Mouse (Mus musculus) olfactory bulb, adult 2 months (tissue): Measurements from ENCODE around the gene Skap2. TPM values are rescaled to one million over a fixed set of nuclear protein-coding genes. Genes with fewer than 3 reads are reported as not detected.

ENCODE experiments used
- H3K27ac ChIP-seq: fragments of 200-500 bp; 2 replicates; pipeline ENCODE4 v1.5.1; 2012; ENCODE audit warnings: low read depth, low read length; ENCODE audit not compliant: insufficient read depth
- H3K4me1 ChIP-seq: fragments of 200-500 bp; 2 replicates; pipeline ENCODE4 v1.6.1; 2012; ENCODE audit warnings: low read length; ENCODE audit not compliant: control insufficient read depth, insufficient read depth
- H3K4me3 ChIP-seq: fragments of 200-500 bp; 2 replicates; pipeline ENCODE4 v1.5.1; 2012; ENCODE audit warnings: mild to moderate bottlenecking, low read depth, low read length, moderate library complexity; ENCODE audit not compliant: insufficient read depth
- CTCF ChIP-seq: fragments of 200-500 bp; IDR thresholded peaks from 2 replicates; pipeline ENCODE4 v1.5.1; 2012; ENCODE audit warnings: low read depth, mild to moderate bottlenecking, low read length, moderate library complexity; ENCODE audit not compliant: insufficient read depth
- POLR2A ChIP-seq: fragments of 200-500 bp; IDR thresholded peaks from 2 replicates; pipeline ENCODE4 v1.6.1; 2012; ENCODE audit warnings: mild to moderate bottlenecking, low read depth, low read length, moderate library complexity; ENCODE audit not compliant: insufficient read depth
- WGBS: fragments of 180-500 bp; shearing (Covaris S2); methylation state at CpG from one replicate; pipeline ENCODE4 v1.1.7; 2018; 5-methylcytosine and 5-hydroxymethylcytosine counted together
- polyA plus RNA-seq: library from polyadenylated mRNA; stranded (reverse); fragments of >200 nt; gene quantifications from 2 replicates; pipeline ENCODE4 v1.2.4, GENCODE M21; 2012; ENCODE audit warnings: low replicate concordance; ENCODE audit not compliant: missing spikeins, insufficient read depth, insufficient read length

Gene Skap2
- polyA plus RNA-seq, 1 experiment, result not detected

- 80% methylated on average over 4 of the region's 4 CpGs for WGBS
- Histone ChIP-seq H3K4me3 (no peak overlapping the region), H3K4me1 (no peaks in the 10 kb centered on the region), H3K27ac (no peak overlapping the region)
- TF ChIP-seq POLR2A, result no peak
- no peak for TF ChIP-seq CTCF
Observed at GRCm38 (mm10) chr6:51958992-51959391, 53.4 kb downstream of the Skap2 start.

GRCm38 (mm10) chr6:51956048-51956792, 56.1 kb downstream of the Skap2 start:
- Histone ChIP-seq H3K27ac (no peak overlapping the region), H3K4me1 (no peaks in the 10 kb centered on the region), H3K4me3 (no peak overlapping the region)
- no peak for TF ChIP-seq CTCF
- TF ChIP-seq POLR2A, result no peak
- 83% methylated on average over 4 of the region's 4 CpGs for WGBS

GRCm38 (mm10) chr6:51947661-51948060, 64.7 kb downstream of the Skap2 start:
- Histone ChIP-seq H3K27ac (no peak overlapping the region), H3K4me1 (no peaks in the 10 kb centered on the region), H3K4me3 (no peak overlapping the region)
- TF ChIP-seq POLR2A (no peak), CTCF (no peak)

- Histone ChIP-seq H3K27ac (no peak overlapping the region), H3K4me3 (no peak overlapping the region), H3K4me1 (no peaks in the 10 kb centered on the region)
- 74% methylated on average over 2 of the region's 2 CpGs for WGBS
- TF ChIP-seq CTCF, result no peak
- TF ChIP-seq POLR2A, result no peak
Observed at GRCm38 (mm10) chr6:51944916-51945315, 67.4 kb downstream of the Skap2 start.

- WGBS, result 76% methylated on average over 4 of the region's 4 CpGs
- TF ChIP-seq POLR2A, result no peak
- TF ChIP-seq CTCF, result no peak
- Histone ChIP-seq H3K27ac (no peak overlapping the region), H3K4me3 (no peak overlapping the region), H3K4me1 (no peaks in the 10 kb centered on the region)
Observed at GRCm38 (mm10) chr6:51933998-51934397, 78.4 kb downstream of the Skap2 start.

GRCm38 (mm10) chr6:51933034-51933611, 79.2 kb downstream of the Skap2 start:
- H3K27ac ChIP-seq, result no peak overlapping the region
- H3K4me3 ChIP-seq, result no peak overlapping the region
- WGBS, result 62% methylated on average over 3 of the region's 3 CpGs
- no peaks in the 10 kb centered on the region for H3K4me1 ChIP-seq
- no peak for TF ChIP-seq POLR2A
- no peak for TF ChIP-seq CTCF

- WGBS, result 61% methylated on average over 3 of the region's 3 CpGs
- no peak overlapping the region for H3K27ac ChIP-seq
- no peaks in the 10 kb centered on the region for H3K4me1 ChIP-seq
- TF ChIP-seq POLR2A (no peak), CTCF (no peak)
- H3K4me3 ChIP-seq, result no peak overlapping the region
Observed at GRCm38 (mm10) chr6:51927101-51927500, 85.2 kb downstream of the Skap2 start.

GRCm38 (mm10) chr6:51921831-51922230, 90.5 kb downstream of the Skap2 start:
- Histone ChIP-seq H3K27ac (no peak overlapping the region), H3K4me1 (no peaks in the 10 kb centered on the region), H3K4me3 (no peak overlapping the region)
- 82% methylated on average over 4 of the region's 4 CpGs for WGBS
- TF ChIP-seq CTCF, result no peak
- no peak for TF ChIP-seq POLR2A

GRCm38 (mm10) chr6:51908495-51908894, 103.9 kb downstream of the Skap2 start:
- TF ChIP-seq CTCF, result no peak
- no peak for TF ChIP-seq POLR2A
- Histone ChIP-seq H3K4me3 (no peak overlapping the region), H3K27ac (no peak overlapping the region), H3K4me1 (no peaks in the 10 kb centered on the region)

- Histone ChIP-seq H3K27ac (no peak overlapping the region), H3K4me1 (no peaks in the 10 kb centered on the region), H3K4me3 (no peak overlapping the region)
- TF ChIP-seq POLR2A (no peak), CTCF (no peak)
- WGBS, result 48% methylated on average over 4 of the region's 4 CpGs
Observed at GRCm38 (mm10) chr6:51905659-51906058, 106.7 kb downstream of the Skap2 start.
